Mouse (Mus musculus) kidney, embryonic 15.5 days (tissue): Measurements from ENCODE around the gene Fam20b. TPM values are rescaled to one million over a fixed set of nuclear protein-coding genes. Genes with fewer than 3 reads are reported as not detected.
A peak's percentile ranks its signal among the peaks of the same experiment; 100 is the strongest.

ENCODE experiments used
- ATAC-seq: fragments of 200-750 bp; cut with Nextera tagmentation; replicated peaks from 2 replicates; pipeline ENCODE4 v1.8.0; 2017; ENCODE audit warnings: moderate TSS enrichment; ENCODE audit not compliant: low FRiP score
- H3K27ac ChIP-seq: fragments of 300-500 bp; sonication (generic); 2 replicates; pipeline ENCODE4 v1.5.1; 2015; ENCODE audit warnings: mild to moderate bottlenecking, inconsistent platforms
- H3K27me3 ChIP-seq: fragments of 300-500 bp; sonication (generic); 2 replicates; pipeline ENCODE4 v1.6.1; 2015; ENCODE audit warnings: inconsistent platforms
- H3K36me3 ChIP-seq: fragments of 300-500 bp; sonication (generic); 2 replicates; pipeline ENCODE4 v1.6.1; 2015; ENCODE audit warnings: inconsistent platforms
- H3K4me1 ChIP-seq: fragments of 300-500 bp; sonication (generic); 2 replicates; pipeline ENCODE4 v1.6.1; 2015; ENCODE audit warnings: inconsistent platforms
- H3K4me2 ChIP-seq: fragments of 300-500 bp; sonication (generic); 2 replicates; pipeline ENCODE4 v1.6.1; 2015; ENCODE audit warnings: moderate library complexity, mild to moderate bottlenecking, inconsistent platforms
- H3K4me3 ChIP-seq: fragments of 300-500 bp; sonication (generic); replicated peaks from 2 replicates; pipeline ENCODE4 v1.5.1; 2015; ENCODE audit warnings: mild to moderate bottlenecking, inconsistent platforms
- H3K9ac ChIP-seq: fragments of 300-500 bp; sonication (generic); 2 replicates; pipeline ENCODE4 v1.6.1; 2015; ENCODE audit warnings: mild to moderate bottlenecking, inconsistent platforms
- H3K9me3 ChIP-seq: fragments of 300-500 bp; sonication (generic); replicated peaks from 2 replicates; pipeline ENCODE4 v1.6.1; 2016; ENCODE audit warnings: inconsistent platforms
- WGBS: fragments of 180-500 bp; shearing (Covaris S2); methylation state at CpG from one replicate; pipeline ENCODE4 v1.1.7; 2015; ENCODE audit warnings: mixed read lengths; 5-methylcytosine and 5-hydroxymethylcytosine counted together
- polyA plus RNA-seq: library from polyadenylated mRNA; unstranded; fragments of >200 nt; fragmentation: Nextera tagmentation; extraction: Ambion mirVana; gene quantifications from 2 replicates; pipeline ENCODE4 v1.2.1, GENCODE M21; 2015

Gene Fam20b
- polyA plus RNA-seq, 1 experiment from 2014 or later: 32.0 TPM

DNA sequence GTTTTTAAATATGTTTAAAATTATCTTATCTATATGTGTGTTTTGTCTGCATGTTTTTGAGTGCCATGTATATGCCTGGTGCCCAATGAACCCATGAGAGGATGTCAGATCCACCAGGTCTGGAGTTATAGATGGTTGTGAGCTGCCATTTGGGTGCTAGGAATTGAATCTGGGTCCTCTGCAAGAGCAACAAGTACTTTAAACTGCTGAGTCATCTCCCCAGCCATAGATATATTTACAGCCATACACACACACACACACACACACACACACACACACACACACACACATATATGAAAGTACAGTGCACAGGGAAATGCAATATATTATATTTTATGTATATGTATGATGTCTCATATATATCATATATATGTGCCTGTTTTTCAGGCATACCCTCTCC, 30.2 kb upstream of the Fam20b start:
- Histone ChIP-seq H3K4me2 (no peak overlapping the region), H3K4me1 (peaks cover 34% of the 10 kb centered on the region), H3K9ac (no peak overlapping the region), H3K27me3 (no peaks in the 10 kb centered on the region), H3K9me3 (no peaks in the 10 kb centered on the region), H3K36me3 (no peaks in the 10 kb centered on the region), H3K4me3 (no peak overlapping the region), H3K27ac (no peak overlapping the region)
- ATAC-seq: no peak

DNA sequence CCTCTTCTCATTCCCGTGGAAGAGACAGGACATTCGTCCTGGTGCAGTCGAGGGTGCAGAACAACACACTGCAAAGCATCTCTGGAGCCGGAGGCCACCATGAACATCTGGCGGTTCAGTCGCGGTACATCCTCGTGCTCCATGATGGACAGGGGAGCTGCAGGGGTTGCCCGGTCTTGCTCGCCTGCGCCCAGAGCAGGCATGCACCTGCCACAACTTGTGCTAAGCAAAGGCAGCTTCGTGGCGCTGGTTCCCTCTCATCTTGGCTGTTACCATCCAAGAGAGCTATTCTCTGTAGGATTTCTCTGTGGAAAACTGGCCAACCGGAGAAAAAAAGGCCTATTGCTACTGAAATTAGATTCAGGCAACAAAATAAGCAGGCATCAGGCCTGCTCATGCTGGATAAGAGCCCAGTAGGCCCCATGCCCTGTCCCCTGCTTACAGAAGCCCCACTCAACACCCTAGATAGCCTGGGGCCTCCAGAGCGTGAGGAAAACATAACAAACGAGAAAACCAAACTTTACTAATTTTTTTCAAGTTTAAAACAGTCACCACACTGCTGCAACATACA, 29.6 kb upstream of the Fam20b start:
- H3K27me3 ChIP-seq: no peaks in the 10 kb centered on the region
- ATAC-seq: no peak
- no peak overlapping the region for H3K4me3 ChIP-seq
- H3K4me1 ChIP-seq: peaks cover 33% of the 10 kb centered on the region
- no peaks in the 10 kb centered on the region for H3K36me3 ChIP-seq
- no peak overlapping the region for H3K27ac ChIP-seq
- H3K9ac ChIP-seq: no peak overlapping the region
- WGBS: 83% methylated on average over 16 of the region's 16 CpGs
- no peak overlapping the region for H3K4me2 ChIP-seq
- H3K9me3 ChIP-seq: no peaks in the 10 kb centered on the region

DNA sequence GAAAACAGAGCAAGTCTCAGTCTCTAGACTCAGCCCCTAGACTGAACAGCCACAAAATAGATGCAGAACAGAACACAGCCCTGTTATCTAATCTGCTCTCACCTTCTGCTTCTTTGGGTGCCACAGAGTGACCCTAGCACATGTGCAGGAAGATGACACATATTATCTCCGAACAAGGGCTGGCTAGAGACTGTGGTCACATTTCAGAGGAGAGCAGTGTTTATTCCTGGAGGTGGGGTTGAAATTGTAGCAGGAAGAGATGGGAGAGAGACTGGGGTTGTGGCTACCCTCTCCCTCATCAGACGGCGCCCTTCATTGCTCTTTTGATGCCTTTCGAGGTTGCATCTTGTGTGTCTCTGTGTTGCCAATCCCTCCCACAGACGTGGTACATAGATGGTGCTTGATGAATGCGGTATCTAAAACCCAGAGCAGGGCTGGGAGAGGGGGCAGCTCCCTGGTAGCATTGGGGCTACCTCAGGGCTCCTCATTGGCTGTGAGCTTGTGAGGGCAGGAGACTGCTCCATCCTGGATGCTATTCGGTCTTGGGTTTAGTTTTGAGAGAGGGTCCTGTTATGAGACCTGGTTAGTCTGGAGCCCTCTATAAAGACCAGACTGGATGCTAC, 26.4 kb upstream of the Fam20b start:
- WGBS: 76% methylated on average over 7 of the region's 7 CpGs

DNA sequence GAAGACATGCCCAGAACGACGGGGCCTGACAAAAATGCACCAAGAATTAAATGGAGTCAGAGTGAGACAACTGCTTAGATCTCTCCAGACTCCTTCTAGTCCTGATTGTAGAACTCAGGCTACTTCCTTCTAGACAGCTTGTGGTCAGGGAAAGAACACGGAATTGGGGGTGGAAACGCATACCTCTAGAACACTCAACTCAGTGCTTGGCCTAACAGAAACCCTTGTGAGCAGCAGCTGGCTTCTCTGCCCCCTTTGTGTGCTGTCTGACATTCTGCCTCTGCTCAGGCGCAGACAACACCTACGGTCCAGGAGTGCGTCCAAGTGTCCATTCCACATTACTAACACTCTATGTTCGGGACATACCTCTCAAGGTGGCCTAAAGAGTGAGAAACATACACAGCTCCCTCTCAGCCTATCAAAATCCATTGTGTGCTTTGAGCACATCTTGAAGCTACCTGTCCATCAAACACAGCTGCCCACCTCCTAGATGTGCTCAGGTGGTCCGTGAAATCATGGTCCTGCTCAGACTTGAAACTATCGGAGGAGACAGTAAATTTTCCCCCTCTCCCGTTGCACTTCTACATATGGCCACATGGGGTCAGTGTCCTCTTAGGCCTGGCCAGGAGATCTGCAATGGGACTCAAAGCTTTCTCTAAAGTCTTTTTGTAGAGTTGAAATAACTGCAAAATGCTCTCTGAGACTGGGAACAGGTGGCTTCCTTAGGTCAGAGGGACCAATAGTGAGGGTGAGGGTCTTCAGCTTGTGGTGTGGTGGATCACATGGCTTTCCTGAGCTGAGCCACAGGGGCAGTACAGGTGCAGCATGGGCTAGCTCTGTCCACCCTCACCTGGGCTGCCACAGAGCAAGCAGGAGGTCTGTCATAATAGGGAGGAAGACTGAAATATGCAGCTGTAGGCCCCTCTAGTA, 22.9 kb upstream of the Fam20b start:
- H3K27ac ChIP-seq: no peak overlapping the region
- H3K9ac ChIP-seq: no peak overlapping the region
- ATAC-seq: no peak; the same call in 1 of the 2 replicates
- H3K4me1 ChIP-seq: peaks cover 5% of the 10 kb centered on the region; the same call in 1 of the 2 replicates
- no peaks in the 10 kb centered on the region for H3K36me3 ChIP-seq
- H3K4me2 ChIP-seq: no peak overlapping the region
- no peaks in the 10 kb centered on the region for H3K27me3 ChIP-seq
- no peaks in the 10 kb centered on the region for H3K9me3 ChIP-seq
- H3K4me3 ChIP-seq: no peak overlapping the region
- WGBS: 60% methylated on average over 11 of the region's 11 CpGs

More for the DNA sequence above, 26.4 kb upstream of the Fam20b start:
- ATAC-seq: peak; percentile 61; the same call in 1 of the 2 replicates
- Histone ChIP-seq H3K27ac (0 out of 2 replicates have a peak overlapping the region, but pooled peaks have one; percentile 14), H3K4me2 (no peak overlapping the region), H3K9me3 (no peaks in the 10 kb centered on the region), H3K4me1 (peaks cover 14% of the 10 kb centered on the region), H3K4me3 (no peak overlapping the region), H3K27me3 (no peaks in the 10 kb centered on the region), H3K9ac (no peak overlapping the region), H3K36me3 (no peaks in the 10 kb centered on the region)

DNA sequence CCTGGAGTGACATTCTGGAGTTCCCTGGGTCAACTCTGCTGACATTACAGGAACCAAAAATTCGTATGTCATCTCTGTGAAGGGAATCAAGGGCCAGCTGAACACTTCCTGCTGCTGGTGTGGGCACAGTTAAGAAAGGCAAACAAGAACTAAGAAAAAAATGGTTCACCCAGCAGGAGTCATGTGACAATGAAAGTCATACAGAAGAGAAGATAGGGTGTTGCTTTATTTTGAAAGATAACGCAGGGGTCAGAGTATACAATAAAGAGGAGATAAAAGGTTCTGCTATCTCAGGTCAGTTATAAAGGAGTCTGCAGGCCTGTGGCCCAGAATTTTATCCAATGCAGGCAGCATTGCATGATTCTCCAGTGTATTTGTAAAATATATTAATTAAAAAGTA, 16.9 kb upstream of the Fam20b start:
- no peak overlapping the region for H3K9ac ChIP-seq
- no peaks in the 10 kb centered on the region for H3K4me1 ChIP-seq
- ATAC-seq: no peak
- no peaks in the 10 kb centered on the region for H3K36me3 ChIP-seq
- H3K27me3 ChIP-seq: no peaks in the 10 kb centered on the region
- WGBS: 66% methylated on average over 2 of the region's 2 CpGs
- no peak overlapping the region for H3K4me2 ChIP-seq
- H3K9me3 ChIP-seq: no peaks in the 10 kb centered on the region
- no peak overlapping the region for H3K4me3 ChIP-seq
- H3K27ac ChIP-seq: no peak overlapping the region

DNA sequence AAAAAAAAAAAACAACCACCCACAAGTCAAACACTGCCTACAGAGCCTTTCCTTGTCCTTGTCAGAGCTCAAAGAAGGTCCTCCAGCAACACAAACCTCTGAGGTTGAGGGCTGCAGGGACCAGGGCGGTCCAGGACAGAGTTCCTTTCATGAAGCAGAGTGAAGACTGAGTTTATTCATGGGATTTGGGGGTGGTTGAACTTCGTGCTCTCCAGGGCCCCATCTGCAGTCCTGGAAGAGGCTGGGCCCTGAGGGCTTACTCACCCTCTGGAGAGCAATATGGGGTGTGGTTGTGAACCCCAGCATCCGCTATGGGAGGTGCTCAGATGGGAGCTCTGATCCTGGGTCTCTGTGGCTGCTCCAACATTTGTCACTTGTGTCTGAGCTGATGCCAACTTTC, 15.1 kb upstream of the Fam20b start:
- 77% methylated on average over 3 of the region's 3 CpGs for WGBS
- H3K27me3 ChIP-seq: no peaks in the 10 kb centered on the region
- H3K9ac ChIP-seq: no peak overlapping the region
- no peak overlapping the region for H3K4me2 ChIP-seq
- H3K27ac ChIP-seq: no peak overlapping the region
- no peaks in the 10 kb centered on the region for H3K9me3 ChIP-seq
- H3K4me3 ChIP-seq: no peak overlapping the region
- no peak for ATAC-seq
- no peaks in the 10 kb centered on the region for H3K36me3 ChIP-seq
- H3K4me1 ChIP-seq: no peaks in the 10 kb centered on the region

DNA sequence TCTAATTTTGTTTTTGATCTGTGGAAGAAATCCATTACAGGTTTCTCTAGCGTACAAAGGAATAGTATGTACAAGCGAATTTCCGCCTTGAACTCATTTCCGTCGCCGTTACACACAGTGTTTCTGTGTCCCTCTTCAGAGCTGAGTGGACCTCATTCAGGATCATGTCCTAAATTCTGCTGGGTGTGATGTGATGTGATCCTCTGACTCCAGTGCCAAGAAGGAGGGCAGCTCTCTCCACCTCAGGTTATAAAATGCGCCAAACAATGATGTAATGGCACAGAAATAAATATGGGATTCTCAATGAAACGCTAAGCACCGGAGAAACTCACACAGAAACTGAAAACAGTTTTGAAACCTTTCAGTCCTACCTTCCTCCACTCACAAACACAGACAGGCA, 14.7 kb upstream of the Fam20b start:
- Histone ChIP-seq H3K9me3 (no peaks in the 10 kb centered on the region), H3K9ac (no peak overlapping the region), H3K4me1 (no peaks in the 10 kb centered on the region), H3K4me3 (no peak overlapping the region), H3K36me3 (no peaks in the 10 kb centered on the region), H3K27me3 (no peaks in the 10 kb centered on the region), H3K4me2 (no peak overlapping the region), H3K27ac (no peak overlapping the region)
- WGBS: 86% methylated on average over 9 of the region's 9 CpGs
- no peak for ATAC-seq

DNA sequence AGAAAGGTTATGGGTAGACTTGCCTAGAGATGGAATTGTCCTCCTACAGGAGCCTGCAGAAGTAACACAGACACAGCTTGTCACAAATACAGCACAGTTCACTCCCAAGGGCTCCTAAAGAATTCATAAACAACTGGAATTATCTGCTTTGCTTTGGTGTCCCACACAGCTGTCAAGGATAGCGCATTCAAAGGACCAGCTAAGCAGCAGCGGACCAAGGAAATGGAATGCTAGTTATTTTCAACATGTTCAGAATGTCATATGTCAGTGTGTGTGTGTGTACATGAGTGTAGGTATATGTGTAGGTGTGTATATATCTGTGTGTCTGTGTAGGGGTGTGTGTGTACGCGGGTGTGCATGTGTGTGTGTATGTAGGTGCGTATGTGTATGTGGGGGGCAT, 14.1 kb upstream of the Fam20b start:
- ATAC-seq: no peak
- H3K9ac ChIP-seq: no peak overlapping the region
- no peaks in the 10 kb centered on the region for H3K27me3 ChIP-seq
- no peak overlapping the region for H3K27ac ChIP-seq
- WGBS: 93% methylated on average over 5 of the region's 5 CpGs
- H3K4me3 ChIP-seq: no peak overlapping the region
- no peaks in the 10 kb centered on the region for H3K9me3 ChIP-seq
- H3K36me3 ChIP-seq: no peaks in the 10 kb centered on the region
- no peaks in the 10 kb centered on the region for H3K4me1 ChIP-seq
- H3K4me2 ChIP-seq: no peak overlapping the region

DNA sequence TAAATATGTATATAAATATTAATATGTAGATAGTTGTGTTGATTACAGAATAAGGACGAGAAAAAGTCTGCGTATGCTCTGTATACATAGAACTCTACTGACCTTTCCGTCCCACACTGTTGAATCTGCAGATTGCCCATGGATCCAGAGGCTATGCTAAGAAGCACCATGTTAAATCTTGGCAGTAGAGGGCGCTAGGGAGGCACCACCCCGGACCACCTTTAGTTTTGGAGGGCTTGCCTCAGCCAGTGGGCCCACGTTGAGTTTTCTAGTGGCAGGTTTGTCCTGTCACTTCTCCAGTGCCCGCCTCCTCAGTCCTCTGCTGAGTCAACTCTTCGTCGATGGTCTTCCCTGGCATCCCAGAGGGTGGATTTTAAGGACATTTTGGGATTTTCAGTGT, 11.9 kb upstream of the Fam20b start:
- H3K9me3 ChIP-seq: no peaks in the 10 kb centered on the region
- WGBS: 63% methylated on average over 9 of the region's 9 CpGs

DNA sequence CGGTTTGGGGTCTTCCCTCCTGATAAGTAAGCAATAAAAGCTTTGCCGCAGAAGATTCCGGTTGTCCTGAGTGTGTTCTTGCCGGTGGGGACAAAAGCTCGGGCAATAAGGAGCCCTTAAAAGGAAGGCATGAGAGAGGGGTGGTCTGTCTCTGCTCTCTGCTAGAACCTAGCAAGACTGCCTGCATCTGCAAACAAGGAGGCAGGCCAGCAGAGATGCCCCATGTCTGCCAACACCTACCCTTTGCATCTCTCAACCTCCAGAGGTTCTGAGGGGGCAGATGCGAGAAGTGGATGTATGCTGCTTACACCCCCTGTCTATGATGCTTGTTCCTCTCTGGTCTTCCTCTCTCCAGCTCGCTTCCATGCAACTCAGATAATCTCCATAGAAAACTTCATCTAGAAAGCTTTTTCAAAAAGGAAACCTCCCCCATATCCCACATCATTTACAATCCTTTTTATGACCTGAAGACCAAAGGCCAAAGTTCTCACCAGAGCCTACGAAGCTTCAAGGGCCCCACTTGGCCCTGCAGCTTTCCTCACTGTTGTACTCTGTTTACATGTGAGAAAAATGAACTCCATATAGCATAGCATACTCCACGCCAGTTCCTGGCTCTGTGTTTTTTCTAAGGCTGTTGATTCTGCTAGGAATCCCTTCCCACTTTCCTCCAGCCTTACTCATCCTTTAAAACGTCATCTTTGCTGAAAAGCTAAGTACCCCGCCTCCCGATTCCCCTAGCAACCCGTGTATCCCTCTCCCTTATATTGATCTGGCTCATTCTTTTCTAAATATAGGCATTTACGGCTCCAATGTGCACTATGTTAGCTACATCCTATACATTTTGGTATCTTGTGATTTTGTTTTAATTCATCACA, 8.6 kb upstream of the Fam20b start:
- no peak overlapping the region for H3K4me2 ChIP-seq
- H3K9ac ChIP-seq: no peak overlapping the region
- 0 out of 2 replicates have a peak, but pooled peaks cover 3% of the 10 kb centered on the region for H3K27me3 ChIP-seq
- WGBS: 75% methylated on average over 13 of the region's 14 CpGs
- no peak overlapping the region for H3K27ac ChIP-seq
- no peaks in the 10 kb centered on the region for H3K4me1 ChIP-seq
- ATAC-seq: no peak
- no peak overlapping the region for H3K4me3 ChIP-seq
- no peaks in the 10 kb centered on the region for H3K36me3 ChIP-seq
- H3K9me3 ChIP-seq: no peaks in the 10 kb centered on the region

More for the DNA sequence above, 11.9 kb upstream of the Fam20b start:
- no peak overlapping the region for H3K4me2 ChIP-seq
- no peak for ATAC-seq
- no peak overlapping the region for H3K9ac ChIP-seq
- H3K27me3 ChIP-seq: no peaks in the 10 kb centered on the region
- no peak overlapping the region for H3K27ac ChIP-seq
- H3K4me3 ChIP-seq: no peak overlapping the region
- no peaks in the 10 kb centered on the region for H3K36me3 ChIP-seq
- no peaks in the 10 kb centered on the region for H3K4me1 ChIP-seq

DNA sequence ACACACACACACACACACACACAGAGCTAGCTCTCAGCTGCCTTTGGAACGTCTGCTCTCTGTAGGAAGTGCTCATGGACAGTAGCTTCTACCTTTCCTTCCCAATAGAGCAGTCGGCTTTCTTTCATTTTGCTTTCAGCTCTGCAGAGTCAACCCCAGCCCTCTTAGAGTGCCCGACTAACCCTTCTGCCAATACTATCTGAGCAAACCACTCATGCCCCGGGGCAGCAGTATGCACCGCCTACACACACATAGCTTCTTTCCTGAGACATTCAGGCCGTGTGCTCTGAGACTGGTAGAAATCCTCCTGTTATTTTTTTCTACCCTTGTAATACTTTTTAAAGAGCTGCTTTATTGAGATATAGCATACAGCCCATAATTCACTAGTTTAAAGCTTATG, 3.2 kb upstream of the Fam20b start:
- no peak for ATAC-seq
- H3K36me3 ChIP-seq: no peaks in the 10 kb centered on the region
- 60% methylated on average over 6 of the region's 6 CpGs for WGBS
- no peak overlapping the region for H3K9ac ChIP-seq
- H3K4me3 ChIP-seq: no peak overlapping the region
- peaks cover 19% of the 10 kb centered on the region for H3K4me1 ChIP-seq
- H3K27ac ChIP-seq: no peak overlapping the region
- 0 out of 2 replicates have a peak, but pooled peaks cover 3% of the 10 kb centered on the region for H3K27me3 ChIP-seq
- H3K9me3 ChIP-seq: no peaks in the 10 kb centered on the region
- H3K4me2 ChIP-seq: no peak overlapping the region
